Mouse (Mus musculus) hindbrain, embryonic 11.5 days (tissue): Measurements from ENCODE around the gene Gramd1b. TPM values are rescaled to one million over a fixed set of nuclear protein-coding genes. Genes with fewer than 3 reads are reported as not detected.

Experiments used
- ATAC-seq: fragments of 200-750 bp; cut with Nextera tagmentation; 2 replicates; pipeline ENCODE4 v1.8.0; 2017; ENCODE audit warnings: mild to moderate bottlenecking, moderate TSS enrichment, moderate library complexity; ENCODE audit not compliant: low FRiP score
- DNase-seq: peaks from one replicate; pipeline ENCODE4 v3.0.0-alpha.2; 2015; ENCODE audit warnings: low spot score
- H3K27ac ChIP-seq: fragments of 300-500 bp; sonication (generic); 2 replicates; pipeline ENCODE4 v1.5.1; 2014; ENCODE audit warnings: mild to moderate bottlenecking, low read depth, low read length
- H3K27me3 ChIP-seq: fragments of 300-500 bp; sonication (generic); 2 replicates; pipeline ENCODE4 v1.6.1; 2014; ENCODE audit warnings: mild to moderate bottlenecking, low read length, moderate library complexity, mixed read lengths; ENCODE audit not compliant: control insufficient read depth, insufficient read depth
- H3K36me3 ChIP-seq: fragments of 300-500 bp; sonication (generic); 2 replicates; pipeline ENCODE4 v1.6.1; 2014; ENCODE audit warnings: mild to moderate bottlenecking, low read length, moderate library complexity, mixed read lengths; ENCODE audit not compliant: control insufficient read depth, insufficient read depth
- H3K4me1 ChIP-seq: fragments of 300-500 bp; sonication (generic); replicated peaks from 2 replicates; pipeline ENCODE4 v1.6.1; 2014; ENCODE audit warnings: low read length, mixed read lengths; ENCODE audit not compliant: control insufficient read depth, insufficient read depth
- H3K4me2 ChIP-seq: fragments of 300-500 bp; sonication (generic); replicated peaks from 2 replicates; pipeline ENCODE4 v1.6.1; 2014; ENCODE audit warnings: mild to moderate bottlenecking, low read depth, low read length
- H3K4me3 ChIP-seq: fragments of 300-500 bp; sonication (generic); 2 replicates; pipeline ENCODE4 v1.5.1; 2014; ENCODE audit warnings: low read depth, low read length
- H3K9ac ChIP-seq: fragments of 300-500 bp; sonication (generic); 2 replicates; pipeline ENCODE4 v1.6.1; 2014; ENCODE audit warnings: low read depth, low read length
- H3K9me3 ChIP-seq: fragments of 300-500 bp; sonication (generic); 2 replicates; pipeline ENCODE4 v1.6.1; 2016; ENCODE audit warnings: low read length; ENCODE audit not compliant: control insufficient read depth
- WGBS: fragments of 180-500 bp; shearing (Covaris S2); extraction: QIAGEN DNeasy Blood & Tissue Kit; methylation state at CpG from one replicate; pipeline ENCODE4 v1.1.7; 2014; 5-methylcytosine and 5-hydroxymethylcytosine counted together
- polyA plus RNA-seq: library from polyadenylated mRNA; unstranded; fragments of >200 nt; fragmentation: Nextera tagmentation; extraction: Ambion mirVana; gene quantifications from 2 replicates; pipeline ENCODE4 v1.2.1, GENCODE M21; 2014

Gene Gramd1b
- polyA plus RNA-seq, 1 experiment from 2014 or later, result 5.1 TPM

DNA sequence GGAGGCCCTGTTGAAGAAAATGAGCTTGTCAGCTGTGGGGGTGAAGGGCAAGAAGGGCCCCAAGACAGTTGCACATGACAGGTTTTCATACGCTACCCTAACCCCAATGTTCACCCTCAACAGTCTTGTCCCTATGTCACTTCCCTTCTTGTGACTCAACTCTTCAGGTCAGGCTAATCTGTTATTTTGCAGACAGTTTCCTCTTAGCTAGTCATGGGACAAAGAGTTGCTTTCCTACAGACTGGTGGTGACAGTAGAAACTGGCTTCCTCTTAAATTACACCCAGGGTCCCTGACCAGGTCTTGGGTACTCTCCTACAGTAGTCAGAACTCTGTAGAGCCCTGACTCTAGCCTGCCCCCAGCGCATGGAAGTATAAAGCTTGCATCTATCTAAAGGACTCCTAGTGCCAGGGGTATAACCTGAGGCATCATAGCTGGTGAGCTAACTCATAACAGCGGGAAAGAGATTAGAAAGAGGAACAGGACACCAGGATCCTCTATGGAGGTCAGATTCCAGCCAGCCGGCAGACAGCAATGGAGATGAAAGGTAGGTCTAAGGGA is 206.9 kb downstream of the Gramd1b start:
- no peak overlapping the region for H3K4me2 ChIP-seq
- H3K9me3 ChIP-seq, result no peaks in the 10 kb centered on the region
- H3K4me1 ChIP-seq, result no peaks in the 10 kb centered on the region
- DNase-seq (no peak), ATAC-seq (no peak)
- no peak overlapping the region for H3K27ac ChIP-seq
- WGBS, result 93% methylated on average over 4 of the region's 4 CpGs
- no peaks in the 10 kb centered on the region for H3K27me3 ChIP-seq
- no peak overlapping the region for H3K9ac ChIP-seq
- H3K4me3 ChIP-seq, result no peak overlapping the region
- H3K36me3 ChIP-seq, result no peaks in the 10 kb centered on the region

DNA sequence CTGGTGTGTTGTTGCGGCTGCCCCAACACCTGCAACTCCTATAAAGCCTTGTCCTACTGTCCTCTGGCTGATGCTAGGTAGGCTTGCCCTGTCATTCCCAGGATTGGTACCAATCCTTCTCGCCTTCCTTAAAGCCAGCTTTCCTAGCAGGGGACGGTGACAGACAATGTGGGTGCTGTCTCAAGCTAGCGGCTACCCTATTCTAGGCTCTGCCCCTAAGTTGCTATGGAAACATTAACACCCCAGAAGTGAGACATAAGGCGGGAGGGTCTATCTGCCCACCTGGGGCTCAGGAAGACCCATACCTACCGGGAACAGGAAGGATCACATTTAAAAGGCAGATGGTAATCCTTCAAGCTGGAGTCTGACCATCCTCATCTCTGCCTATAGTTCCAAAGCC is 207.4 kb downstream of the Gramd1b start:
- no peak overlapping the region for H3K27ac ChIP-seq
- no peaks in the 10 kb centered on the region for H3K9me3 ChIP-seq
- no peaks in the 10 kb centered on the region for H3K27me3 ChIP-seq
- DNase-seq (no peak), ATAC-seq (no peak)
- no peaks in the 10 kb centered on the region for H3K36me3 ChIP-seq
- H3K4me1 ChIP-seq, result no peaks in the 10 kb centered on the region
- no peak overlapping the region for H3K4me3 ChIP-seq
- no peak overlapping the region for H3K9ac ChIP-seq
- 85% methylated on average over 6 of the region's 6 CpGs for WGBS
- no peak overlapping the region for H3K4me2 ChIP-seq

DNA sequence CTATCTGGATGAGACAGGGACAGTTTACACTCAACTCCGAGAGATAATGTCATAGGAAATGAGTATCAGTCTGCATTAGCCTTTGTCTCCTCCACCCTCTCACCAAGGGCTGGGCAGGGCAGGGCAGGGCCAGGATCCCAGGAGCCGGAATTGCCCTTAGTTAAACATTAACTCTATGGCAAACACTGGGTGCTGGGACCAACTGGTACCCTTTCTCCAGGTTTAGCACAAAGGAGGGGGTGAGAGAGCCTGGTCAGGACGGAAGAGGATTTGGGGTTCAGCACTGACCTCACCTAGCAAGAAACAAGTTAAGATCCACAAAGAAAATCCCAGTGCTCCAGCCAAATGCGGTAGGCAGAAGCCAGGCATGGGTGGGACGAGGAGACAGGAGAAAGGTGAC is 208.0 kb downstream of the Gramd1b start:
- H3K36me3 ChIP-seq, result no peaks in the 10 kb centered on the region
- H3K27me3 ChIP-seq, result no peaks in the 10 kb centered on the region
- no peaks in the 10 kb centered on the region for H3K9me3 ChIP-seq
- WGBS, result 72% methylated on average over 5 of the region's 5 CpGs
- no peak overlapping the region for H3K27ac ChIP-seq
- no peak overlapping the region for H3K9ac ChIP-seq
- no peak overlapping the region for H3K4me2 ChIP-seq
- ATAC-seq, result no peak
- no peak overlapping the region for H3K4me3 ChIP-seq
- no peak for DNase-seq
- no peaks in the 10 kb centered on the region for H3K4me1 ChIP-seq

DNA sequence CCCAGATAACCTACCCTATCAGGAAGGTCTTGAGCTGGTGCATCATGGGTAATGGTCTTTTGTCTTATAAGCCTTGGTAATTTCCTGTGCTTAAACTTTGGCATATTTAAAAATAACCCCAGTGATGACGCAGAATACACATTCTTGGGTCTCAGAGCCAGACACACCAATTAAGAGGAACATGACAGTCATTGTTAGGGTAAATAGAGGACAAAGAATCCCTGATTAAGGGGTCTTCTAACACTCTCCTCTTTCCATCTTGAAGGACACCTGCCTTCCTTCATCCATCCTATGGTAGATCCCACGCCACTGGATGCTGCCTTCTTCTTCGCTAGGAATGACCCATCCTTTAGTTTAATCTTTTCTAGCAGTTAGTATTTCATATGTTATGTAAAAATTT is 208.8 kb downstream of the Gramd1b start:
- Histone ChIP-seq H3K9me3 (no peaks in the 10 kb centered on the region), H3K4me2 (no peak overlapping the region), H3K27me3 (no peaks in the 10 kb centered on the region), H3K27ac (no peak overlapping the region), H3K4me3 (no peak overlapping the region), H3K9ac (no peak overlapping the region), H3K36me3 (no peaks in the 10 kb centered on the region), H3K4me1 (no peaks in the 10 kb centered on the region)
- DNase-seq, result no peak
- WGBS, result 95% methylated on average over 3 of the region's 3 CpGs
- no peak for ATAC-seq

DNA sequence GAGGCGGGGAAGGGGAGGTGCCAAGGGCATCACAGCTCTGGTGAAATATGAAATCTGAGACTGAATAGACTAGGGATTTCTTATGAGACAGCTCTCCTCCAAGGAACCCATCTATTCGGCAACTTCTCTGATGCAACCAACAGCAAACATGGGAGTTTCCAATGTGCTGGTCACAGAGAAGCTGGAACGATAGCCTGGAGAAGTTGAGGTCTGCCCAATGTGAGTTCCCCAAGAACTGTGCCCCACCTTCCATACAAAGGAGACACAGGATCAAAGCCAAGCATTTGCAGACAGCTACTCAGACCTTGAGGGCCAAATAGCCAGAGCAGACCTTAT is 209.5 kb downstream of the Gramd1b start:
- no peak overlapping the region for H3K9ac ChIP-seq
- H3K36me3 ChIP-seq, result no peaks in the 10 kb centered on the region
- no peak overlapping the region for H3K4me3 ChIP-seq
- 74% methylated on average over 3 of the region's 3 CpGs for WGBS
- no peaks in the 10 kb centered on the region for H3K4me1 ChIP-seq
- no peaks in the 10 kb centered on the region for H3K27me3 ChIP-seq
- H3K9me3 ChIP-seq, result no peaks in the 10 kb centered on the region
- H3K27ac ChIP-seq, result no peak overlapping the region
- DNase-seq (no peak), ATAC-seq (no peak)
- H3K4me2 ChIP-seq, result no peak overlapping the region

DNA sequence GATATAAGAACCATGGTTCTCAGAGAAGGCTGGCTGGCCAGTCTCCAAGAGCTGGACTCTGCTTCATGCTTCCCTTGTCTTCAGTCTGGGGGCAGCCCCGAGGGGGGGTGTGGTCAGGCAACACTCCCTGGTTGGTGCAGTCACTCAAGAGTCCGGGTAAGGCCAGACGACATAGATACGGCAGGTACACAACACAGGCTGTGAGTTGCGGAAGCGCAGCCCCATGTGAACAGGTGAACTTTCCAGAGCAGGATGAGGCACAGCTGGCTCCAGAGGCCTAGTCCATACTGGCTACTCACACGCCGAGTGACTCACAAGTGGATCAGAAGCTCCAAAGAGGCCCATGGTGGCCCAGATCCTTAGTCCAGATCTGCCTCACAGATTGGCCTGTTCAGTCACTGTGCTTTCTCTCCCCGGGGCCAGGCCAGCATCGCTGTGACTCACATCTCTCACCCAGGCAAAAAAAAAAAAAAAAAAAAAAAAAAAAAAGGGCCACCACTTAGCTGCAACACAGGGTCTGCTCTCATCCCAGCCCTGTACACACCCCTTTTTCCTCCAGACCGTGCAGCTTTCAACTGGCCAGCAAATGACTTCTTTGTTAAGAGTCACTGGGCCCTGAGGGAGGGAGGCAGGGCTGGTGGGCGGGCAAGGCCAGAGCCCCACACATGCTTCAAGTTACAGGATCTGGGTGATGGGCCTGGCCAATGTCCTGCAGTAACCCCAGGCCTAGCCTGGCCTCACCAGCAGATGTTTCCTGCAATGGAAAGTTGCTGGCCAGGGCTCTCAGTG is 210.1 kb downstream of the Gramd1b start:
- DNase-seq (peak; percentile 38), ATAC-seq (peak; percentile 83)
- no peak overlapping the region for H3K4me3 ChIP-seq
- H3K27ac ChIP-seq, result peak overlapping the region; percentile 17; the same call in 1 of the 2 replicates
- H3K4me1 ChIP-seq, result no peaks in the 10 kb centered on the region
- no peak overlapping the region for H3K9ac ChIP-seq
- H3K27me3 ChIP-seq, result no peaks in the 10 kb centered on the region
- no peaks in the 10 kb centered on the region for H3K36me3 ChIP-seq
- no peak overlapping the region for H3K4me2 ChIP-seq
- H3K9me3 ChIP-seq, result no peaks in the 10 kb centered on the region
- WGBS, result 58% methylated on average over 12 of the region's 12 CpGs

DNA sequence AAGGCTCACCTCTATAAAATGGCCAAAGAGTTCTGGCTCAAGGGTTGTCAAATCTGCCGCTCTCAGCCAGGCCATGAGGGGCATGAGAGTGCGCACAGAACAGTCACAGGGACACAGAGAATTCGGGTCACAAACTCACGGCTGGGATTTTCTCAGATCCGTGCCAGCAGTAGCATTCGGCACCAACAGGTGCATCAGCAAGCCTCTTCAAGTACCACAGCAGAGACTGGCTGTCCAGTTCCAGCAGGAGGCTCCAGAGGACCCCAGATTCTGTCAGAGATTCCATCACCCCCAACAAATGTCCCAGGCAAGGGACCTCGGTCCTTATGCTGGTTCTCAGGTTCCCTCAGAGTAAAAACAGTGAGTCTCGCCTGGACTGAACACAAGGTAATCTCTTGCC is 210.8 kb downstream of the Gramd1b start:
- no peak for ATAC-seq
- Histone ChIP-seq H3K9me3 (no peaks in the 10 kb centered on the region), H3K4me2 (no peak overlapping the region), H3K4me3 (no peak overlapping the region), H3K36me3 (no peaks in the 10 kb centered on the region), H3K27me3 (no peaks in the 10 kb centered on the region), H3K9ac (no peak overlapping the region), H3K4me1 (no peaks in the 10 kb centered on the region), H3K27ac (0 out of 2 replicates have a peak overlapping the region, but pooled peaks have one; percentile 17)
- no peak for DNase-seq
- WGBS, result 92% methylated on average over 8 of the region's 8 CpGs

DNA sequence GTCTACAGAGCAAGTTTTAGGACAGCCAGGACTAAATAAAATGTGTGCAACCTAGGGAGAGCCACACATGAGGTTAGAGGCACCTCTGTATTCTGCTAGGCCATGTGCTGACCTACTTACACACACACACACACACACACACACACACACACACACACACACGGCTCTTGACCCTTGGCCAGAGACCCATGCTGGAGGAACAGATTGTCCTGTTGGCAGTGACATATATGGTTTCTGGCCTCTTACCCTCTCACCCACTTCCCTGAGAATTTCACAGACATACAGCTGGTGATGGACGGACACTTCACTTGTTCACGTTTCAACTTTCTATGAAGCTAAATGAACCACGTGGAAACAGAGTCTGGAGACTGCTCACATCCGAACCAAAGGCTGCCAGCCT is 212.4 kb downstream of the Gramd1b start:
- 85% methylated on average over 5 of the region's 5 CpGs for WGBS
- H3K9me3 ChIP-seq, result no peaks in the 10 kb centered on the region

DNA sequence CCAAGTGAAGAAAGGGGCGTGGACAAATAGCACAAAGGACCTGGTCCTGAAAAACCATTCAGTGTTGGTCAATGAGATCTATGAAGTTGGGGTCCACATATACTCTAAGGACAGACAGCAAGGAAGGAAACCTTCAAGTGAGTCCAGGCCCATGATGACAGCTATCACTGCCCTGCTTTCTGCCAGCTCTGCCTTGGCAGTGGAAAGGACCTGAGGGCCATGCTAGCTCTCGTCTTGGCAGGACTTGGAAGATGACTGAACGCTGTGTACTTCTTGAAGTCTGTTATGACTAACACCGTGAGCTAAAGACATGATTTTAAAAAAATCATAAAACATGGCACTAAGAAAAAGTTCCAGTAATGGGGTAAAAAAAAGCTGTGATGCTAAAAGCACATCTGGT is 213.4 kb downstream of the Gramd1b start:
- no peaks in the 10 kb centered on the region for H3K9me3 ChIP-seq
- no peaks in the 10 kb centered on the region for H3K36me3 ChIP-seq
- H3K4me1 ChIP-seq, result no peaks in the 10 kb centered on the region
- no peak overlapping the region for H3K4me2 ChIP-seq
- DNase-seq (no peak), ATAC-seq (no peak)
- WGBS, result 93% methylated on average over 4 of the region's 4 CpGs
- H3K9ac ChIP-seq, result no peak overlapping the region
- H3K27ac ChIP-seq, result no peak overlapping the region
- H3K27me3 ChIP-seq, result no peaks in the 10 kb centered on the region
- H3K4me3 ChIP-seq, result no peak overlapping the region

More for the DNA sequence above, 212.4 kb downstream of the Gramd1b start:
- ATAC-seq (no peak), DNase-seq (no peak)
- no peak overlapping the region for H3K9ac ChIP-seq
- H3K4me1 ChIP-seq, result no peaks in the 10 kb centered on the region
- no peaks in the 10 kb centered on the region for H3K27me3 ChIP-seq
- H3K36me3 ChIP-seq, result no peaks in the 10 kb centered on the region
- no peak overlapping the region for H3K27ac ChIP-seq
- no peak overlapping the region for H3K4me2 ChIP-seq
- H3K4me3 ChIP-seq, result no peak overlapping the region
